Mouse (Mus musculus): ENCODE results near the gene Desi1. TPM values are rescaled to one million over a fixed set of nuclear protein-coding genes. Genes with fewer than 3 reads are reported as not detected.
"Not testable (repeated sequence)": the region's sequence is repeated elsewhere in the genome, so short reads cannot be mapped to it uniquely, and the experiment has no call there.

Desi1 gene
- total and polyA plus RNA-seq, 3 experiments, result 56.0 to 149 (median 101) TPM

- peak; percentile 44 for DNase-seq
These were observed 14.4 kb downstream of the Desi1 start for GRCm38 (mm10) chr15:82019288-82019687.

DNA sequence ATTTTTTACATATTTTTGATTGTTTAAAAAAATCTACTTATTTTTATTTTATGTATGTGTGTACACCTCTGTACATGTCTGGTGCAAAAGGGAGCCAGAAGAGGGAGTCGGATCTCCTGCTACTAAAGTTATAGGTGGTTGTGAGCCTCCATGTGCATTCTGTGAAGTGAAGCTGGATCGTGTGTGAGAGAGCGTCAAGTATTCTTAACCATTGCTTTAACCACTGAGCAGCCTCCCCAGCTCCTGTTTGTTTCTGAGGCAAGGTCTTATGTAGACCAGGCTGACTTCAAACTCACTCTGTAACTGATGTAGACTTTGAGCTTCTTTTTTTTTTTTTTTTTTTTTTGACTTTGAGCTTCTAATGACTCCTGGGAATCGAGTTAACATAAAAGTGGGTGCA is 16.2 kb downstream of the Desi1 start:
- no peak for DNase-seq

DNA sequence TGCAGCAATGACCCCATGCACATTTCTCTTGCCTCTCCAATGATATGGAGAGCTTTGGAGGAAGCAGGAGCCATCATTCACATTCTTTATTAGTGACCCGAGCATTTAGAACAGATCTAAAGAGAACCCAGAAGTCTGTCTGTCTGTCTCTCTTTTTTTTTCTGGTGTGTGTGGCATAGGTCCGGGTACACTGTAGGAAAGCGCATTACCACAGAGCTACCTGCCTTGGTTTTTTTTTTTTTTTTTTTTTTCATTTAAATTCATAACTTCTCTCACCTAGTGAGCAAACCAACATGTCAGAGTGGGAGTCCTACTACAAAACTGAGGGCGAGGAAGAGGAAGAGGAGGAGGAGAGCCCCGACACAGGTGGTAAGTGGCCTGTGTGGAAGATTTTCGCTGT is 16.8 kb downstream of the Desi1 start:
- DNase-seq, result no peak

GRCm38 (mm10) chr15:82016101-82016808 is 17.4 kb downstream of the Desi1 start:
- peak; percentile 100 for DNase-seq

DNA sequence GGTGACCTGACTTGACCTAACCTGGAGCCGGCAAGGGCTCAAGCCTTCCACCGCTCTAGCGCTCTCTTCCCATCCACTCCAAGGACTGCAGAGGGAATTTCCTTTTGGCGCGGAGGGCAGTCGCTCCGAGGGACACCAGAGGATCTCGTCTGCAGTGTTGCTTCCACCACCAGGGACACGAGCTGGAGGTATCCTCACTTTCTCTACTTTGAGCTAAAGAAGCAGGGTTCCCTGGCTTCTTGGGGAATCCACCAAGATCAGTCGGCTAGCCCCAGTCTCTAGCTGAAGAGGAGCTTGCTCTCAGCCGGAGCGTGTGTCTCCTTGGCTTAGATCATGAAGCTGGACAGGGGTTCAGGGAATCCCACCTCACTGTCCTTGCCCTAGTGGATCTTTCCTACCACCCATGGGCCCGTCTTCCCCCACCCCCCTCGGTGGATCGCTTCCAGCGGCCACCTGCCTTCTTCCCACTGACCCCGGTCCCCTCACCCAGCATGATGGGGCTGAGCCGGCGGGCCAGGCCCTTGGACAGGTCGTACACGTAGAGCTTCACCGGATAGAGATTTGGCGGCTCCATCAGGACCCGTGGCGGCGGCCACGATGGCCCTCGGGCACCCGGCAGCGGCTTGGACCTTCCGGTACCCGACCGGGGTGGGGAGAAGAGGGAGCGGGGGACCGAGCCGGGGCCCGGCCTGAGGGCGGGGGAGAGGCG is 18.1 kb downstream of the Desi1 start:
- peak; percentile 66 for DNase-seq

DNA sequence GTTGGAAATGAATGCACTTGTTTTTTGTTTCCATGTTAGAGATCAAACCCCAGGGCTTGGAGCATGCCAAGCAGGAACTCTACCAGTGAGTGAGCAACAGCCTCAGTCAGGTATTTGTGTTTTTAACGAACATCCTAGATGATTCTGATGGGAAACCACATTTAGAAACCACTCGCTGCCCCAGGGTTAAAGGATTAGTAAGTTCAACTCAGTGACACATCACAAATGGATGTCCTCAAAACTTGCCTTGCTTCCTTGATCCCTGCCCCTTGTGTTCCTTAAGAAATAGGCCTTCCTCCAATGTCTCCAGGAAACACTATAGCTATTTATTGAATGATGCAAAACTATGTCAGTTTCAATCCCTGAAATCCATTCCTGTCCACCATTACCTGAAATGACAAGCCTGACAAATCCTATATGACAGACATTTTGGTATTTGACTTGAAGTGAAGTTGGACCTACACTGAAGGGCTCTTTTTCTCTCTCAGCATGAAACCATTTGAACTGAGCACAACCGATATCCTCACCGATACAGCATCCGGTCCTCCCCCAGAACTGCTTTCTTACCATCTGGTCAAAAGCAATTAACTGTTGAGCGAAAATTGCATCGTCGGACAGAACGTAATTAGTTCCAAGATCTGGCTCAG is 18.8 kb downstream of the Desi1 start:
- DNase-seq, result no peak

DNA sequence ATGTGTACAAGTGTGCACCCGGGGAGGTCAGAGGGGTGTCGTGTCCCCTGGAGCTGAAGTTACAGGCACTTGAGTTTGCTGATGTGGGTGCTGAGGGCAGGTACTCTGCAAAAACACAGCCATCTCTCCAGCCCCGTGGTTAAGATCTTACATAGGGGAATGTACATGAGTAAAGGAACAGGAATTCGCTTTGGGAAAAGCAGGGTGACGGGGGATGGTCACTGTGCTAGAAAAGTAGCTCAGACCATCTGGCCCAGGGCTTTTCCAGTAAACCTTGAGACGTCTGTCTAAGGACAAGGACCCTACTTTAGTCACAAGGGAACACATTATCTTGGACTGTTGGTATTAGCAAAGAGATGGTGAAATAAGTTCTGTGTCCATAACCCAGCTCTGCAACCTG is 21.7 kb downstream of the Desi1 start:
- DNase-seq, result peak; percentile 48

DNA sequence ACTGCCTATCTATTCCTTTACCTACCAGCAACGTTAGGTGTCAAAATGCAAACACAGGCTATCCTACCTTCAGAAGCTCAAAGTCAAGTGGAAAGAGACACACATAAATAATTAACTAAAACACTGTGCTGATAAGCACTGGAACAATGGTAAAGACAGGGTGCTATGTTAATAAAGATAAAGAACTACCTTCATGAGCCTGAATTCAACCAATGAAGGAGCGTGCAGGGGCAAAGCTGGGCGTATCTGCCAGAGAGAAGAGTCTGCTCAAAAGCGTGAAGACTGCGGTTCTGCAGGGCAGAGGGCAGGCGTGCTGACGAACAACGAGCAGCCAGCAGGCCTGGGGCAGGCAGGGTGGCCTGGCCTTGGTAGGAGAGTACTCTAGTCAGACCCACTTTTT is 29.4 kb downstream of the Desi1 start:
- no peak for DNase-seq

DNA sequence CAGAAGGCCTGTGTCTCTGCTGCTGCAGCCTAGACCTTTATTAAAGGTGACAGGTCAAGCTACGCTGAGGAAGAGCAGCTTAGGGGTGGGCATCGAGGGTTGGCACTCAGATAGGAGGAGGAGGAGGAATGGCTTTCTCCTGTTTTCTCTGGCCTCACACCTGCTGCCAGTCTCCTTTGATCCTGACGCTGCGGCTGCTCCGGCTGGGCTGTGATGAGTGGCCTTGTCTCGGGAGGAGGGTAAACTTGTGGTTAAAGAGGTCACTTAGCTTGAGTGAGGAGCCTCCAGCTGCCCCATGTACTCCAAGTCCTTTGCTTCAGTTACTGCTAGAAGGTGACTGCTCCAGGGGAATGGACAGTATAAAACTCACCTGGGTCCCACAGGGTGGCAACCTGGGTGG is 39.7 kb downstream of the Desi1 start:
- DNase-seq, result peak; percentile 45

- DNase-seq, result peak; percentile 49
These were observed 43.1 kb downstream of the Desi1 start for GRCm38 (mm10) chr15:81990549-81990948.

DNA sequence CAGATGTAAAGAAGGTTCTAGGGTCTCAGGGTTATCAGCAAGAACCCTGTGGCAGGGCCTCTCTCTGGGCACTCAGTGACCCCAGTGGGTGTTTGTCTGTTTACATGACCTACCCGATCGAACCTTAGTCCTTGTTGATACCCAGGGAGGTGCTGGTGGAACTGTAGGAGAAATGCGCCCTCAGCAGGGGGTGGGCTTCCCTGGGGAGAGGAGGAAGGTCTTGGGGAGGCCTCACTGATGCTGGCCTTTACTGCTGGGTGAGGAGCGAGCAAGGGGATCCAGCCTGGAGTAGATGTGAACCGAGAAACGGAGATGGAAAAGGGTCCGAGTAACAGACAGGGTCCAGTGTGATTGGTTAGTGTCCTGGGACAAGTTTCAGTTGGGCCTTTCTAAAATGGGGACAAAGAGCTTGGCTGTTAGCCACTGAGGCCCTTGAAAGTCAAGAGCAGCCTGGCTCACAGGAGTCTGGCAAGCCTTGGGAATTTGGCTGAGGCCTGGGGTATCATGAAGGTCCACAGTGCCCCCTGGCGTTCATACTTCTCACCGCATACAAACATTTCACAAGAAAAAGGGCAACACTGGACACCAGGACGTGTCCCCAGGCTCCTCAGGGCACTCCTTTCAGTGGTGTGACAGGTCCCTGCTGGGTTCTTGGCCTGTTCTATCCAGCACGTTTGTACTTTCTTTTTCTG is 44.1 kb downstream of the Desi1 start:
- peak; percentile 93 for DNase-seq

DNA sequence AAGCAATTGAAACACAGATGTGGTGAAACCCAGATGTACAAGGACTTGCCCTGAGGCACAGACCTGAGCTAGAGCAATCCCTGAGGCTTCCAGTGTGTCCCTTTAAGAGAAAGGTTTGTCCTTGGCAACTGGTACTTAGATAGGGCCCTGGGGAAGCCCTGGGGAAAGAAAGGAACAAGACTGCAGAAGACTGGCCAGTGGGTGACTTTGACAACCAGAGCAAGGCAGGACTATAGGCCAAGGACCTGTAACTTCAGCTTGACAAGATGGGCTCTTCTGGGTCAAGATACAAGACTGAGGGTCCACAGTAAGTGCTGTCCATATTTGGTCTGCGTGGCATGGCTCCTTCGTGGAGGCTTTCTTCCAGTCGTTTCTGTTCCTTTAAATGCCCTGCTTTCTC is 46.0 kb downstream of the Desi1 start, which contains the start of gene Xrcc6:
Gene Xrcc6 (plus strand): TSS at position 190 of the 400 bp plus-strand sequence.
- DNase-seq, result no peak

GRCm38 (mm10) chr15:81985267-81986161 is 48.1 kb downstream of the Desi1 start:
- DNase-seq, result no peak

GRCm38 (mm10) chr15:81982173-81982572 is 51.5 kb downstream of the Desi1 start:
- no peak for DNase-seq

- DNase-seq, result no peak
These were observed 53.3 kb downstream of the Desi1 start, which contains the start of gene 1700029P11Rik for GRCm38 (mm10) chr15:81980321-81980720. TSS of gene 1700029P11Rik (plus strand) at chr15:81980540.

DNA sequence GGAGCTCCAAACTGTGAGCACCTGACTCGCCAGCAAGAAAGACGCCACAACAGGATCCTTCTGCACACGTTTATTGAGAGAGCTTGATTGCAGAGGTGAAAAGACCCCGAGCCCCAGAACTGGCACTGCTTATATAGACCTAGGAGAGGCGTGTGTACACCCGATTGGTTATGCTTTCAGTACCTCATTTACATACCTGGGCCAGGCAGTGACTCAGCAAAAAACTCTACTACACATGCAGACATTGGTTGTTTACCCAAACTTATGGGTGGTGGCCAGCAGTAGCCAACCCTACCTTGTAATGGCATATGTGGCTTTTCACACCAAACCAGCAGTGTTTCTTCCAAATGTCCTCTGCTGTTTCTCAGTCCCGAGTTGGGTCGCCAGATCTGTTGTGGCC is 58.5 kb downstream of the Desi1 start:
- not testable (repeated sequence) for DNase-seq

GRCm38 (mm10) chr15:81970498-81970897 is 63.2 kb downstream of the Desi1 start:
- not testable (repeated sequence) for DNase-seq

- DNase-seq, result not testable (repeated sequence)
These were observed 64.0 kb downstream of the Desi1 start for GRCm38 (mm10) chr15:81969635-81970034.

DNA sequence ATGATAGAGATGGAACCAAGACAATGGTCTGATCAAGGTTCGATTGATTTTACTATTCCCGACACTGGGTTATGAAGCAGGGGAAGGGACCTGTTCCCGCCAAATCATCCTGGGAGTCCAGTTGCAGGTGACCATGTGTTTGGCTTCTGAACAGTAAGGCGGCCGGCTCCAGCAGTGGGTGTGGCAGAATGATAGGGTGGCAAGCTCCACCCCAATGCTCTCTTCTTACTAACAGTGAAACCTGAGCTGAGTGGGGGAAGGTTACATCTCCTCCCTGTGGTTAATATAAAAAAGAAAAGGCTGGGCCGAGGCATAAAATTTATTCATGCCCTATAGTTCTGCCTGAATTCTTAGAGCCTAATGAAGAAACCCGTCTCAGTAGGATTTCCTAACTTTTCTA is 64.5 kb downstream of the Desi1 start:
- no peak for DNase-seq

DNA sequence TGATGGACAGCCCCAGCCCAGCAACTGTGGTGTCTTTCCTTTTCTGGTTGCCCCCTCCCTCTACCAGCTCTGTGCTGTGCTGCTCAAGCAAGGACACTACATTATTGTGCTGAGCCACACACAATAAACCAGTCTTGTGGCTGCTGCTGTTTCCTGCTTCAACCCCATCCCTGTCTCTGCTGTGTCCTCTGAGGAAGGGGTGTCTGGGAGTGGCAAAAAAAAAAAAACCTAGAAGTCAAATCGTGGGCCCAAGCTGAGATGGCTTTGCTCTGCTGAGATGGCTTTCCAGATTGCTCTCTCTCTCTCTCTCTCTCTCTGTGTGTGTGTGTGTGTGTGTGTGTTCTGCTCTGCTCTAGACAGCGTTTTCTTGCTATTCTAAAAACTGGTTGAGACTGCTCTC is 65.2 kb downstream of the Desi1 start:
- DNase-seq, result no peak

DNA sequence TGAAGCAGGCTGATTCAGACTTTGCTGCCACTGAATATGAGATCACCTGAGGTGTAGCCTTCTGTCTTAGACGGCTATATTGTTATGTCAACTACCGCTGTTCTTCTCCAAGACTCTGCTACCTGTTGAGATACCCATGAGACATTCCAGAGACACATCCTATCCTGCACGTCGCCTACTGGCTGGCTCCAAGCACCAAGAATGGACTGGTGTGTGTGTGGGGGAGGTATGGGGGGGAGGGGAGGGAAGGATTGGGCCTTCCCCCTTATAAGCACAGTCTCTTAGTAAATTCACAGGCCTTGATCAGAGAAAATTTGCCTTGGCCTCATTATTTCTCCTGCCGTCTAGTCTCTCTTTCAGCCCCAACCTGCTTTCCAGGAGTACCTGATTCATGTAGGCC is 65.8 kb downstream of the Desi1 start:
- no peak for DNase-seq

Measured in adrenal gland, adult 2 months (tissue).